Mouse (Mus musculus) adrenal gland, postnatal 0 days (tissue): ENCODE results near the gene Coro7. TPM values are rescaled to one million over a fixed set of nuclear protein-coding genes. Genes with fewer than 3 reads are reported as not detected.

Experiments
- polyA plus RNA-seq: library from polyadenylated mRNA; unstranded; fragments of >200 nt; fragmentation: Nextera tagmentation; extraction: Ambion mirVana; gene quantifications from 2 replicates; pipeline ENCODE4 v1.2.1, GENCODE M21; 2015

The Coro7 gene
- 9.9 and 10.5 TPM in 2 replicates for polyA plus RNA-seq

GRCm38 (mm10) chr16:4679121-4680018, at the start of gene Coro7:
Gene Coro7 (minus strand): TSS chr16:4679777.

GRCm38 (mm10) chr16:4725780-4726527, 46.4 kb upstream of the Coro7 start, which contains the start of gene Hmox2:
Gene Hmox2 (plus strand): TSS chr16:4726361.

DNA sequence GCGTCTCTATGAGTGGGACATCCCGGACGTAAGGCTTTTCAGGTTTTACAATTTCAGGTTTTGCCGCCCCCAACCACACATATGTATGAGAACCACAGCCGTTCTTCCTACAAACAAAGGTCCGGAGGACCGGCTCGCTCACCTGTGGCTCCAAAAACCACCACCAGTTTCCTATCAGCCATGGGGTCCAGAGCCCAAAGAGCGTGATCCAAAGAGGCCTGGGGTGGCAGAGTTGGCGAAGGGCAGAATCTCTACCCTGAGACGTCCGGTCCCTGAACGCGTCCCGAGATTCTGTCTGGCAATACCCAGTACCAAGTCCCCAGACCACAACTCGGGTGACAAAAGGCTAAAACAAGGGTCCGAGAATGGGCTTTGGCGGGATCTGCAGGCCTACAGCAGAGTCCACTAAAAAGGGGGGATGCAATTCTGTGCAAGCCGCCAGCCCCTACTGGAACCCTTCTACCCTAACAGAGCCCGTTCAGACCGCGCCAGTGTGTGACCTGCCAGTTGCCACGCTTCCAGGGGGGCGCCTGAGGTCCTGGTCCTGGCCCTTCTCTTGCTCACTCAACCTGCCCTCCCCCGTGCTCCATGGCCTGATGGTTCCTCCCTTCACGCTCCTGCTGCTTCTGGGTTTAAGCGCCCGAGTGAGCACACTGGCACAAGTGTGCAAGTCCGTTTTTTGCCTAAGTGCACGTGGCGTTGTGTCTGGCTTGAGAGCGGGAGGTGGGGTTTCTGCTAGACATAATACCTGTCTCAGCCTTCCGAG, 39.4 kb upstream of the Coro7 start, which contains the start of gene Nmral1:
Gene Nmral1, minus strand, starts transcription at position 604 of the 766 bp plus-strand sequence.

DNA sequence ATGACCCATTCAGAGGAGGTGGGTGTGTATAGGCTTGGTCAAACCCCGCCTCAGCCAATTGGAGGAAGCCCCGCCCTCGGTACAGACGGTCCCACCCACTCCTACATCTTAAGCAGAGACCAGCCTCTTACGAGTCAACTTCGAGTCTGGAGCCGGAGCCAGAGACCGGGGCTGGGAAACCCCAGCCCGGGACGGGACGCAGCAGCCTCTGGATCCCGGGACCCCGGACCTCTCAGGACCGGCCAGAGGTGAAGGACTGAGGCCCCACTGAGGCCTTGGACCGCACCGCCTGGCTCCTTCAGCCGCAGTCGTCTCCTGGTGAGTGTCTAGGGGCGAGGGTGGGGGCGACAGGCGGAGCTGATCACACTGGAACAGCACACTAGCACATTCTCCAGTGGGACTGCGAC, 39.7 kb downstream of the Coro7 start, which contains the start of the genes Vasn and Dnaja3:
Gene Vasn, plus strand, starts transcription at position 111 of the 407 bp plus-strand sequence.
Gene Dnaja3, plus strand, starts transcription at position 159 of the 407 bp plus-strand sequence.

GRCm38 (mm10) chr16:4624481-4625110, 55.0 kb downstream of the Coro7 start, which contains the start of gene Pam16:
Gene Pam16 (minus strand): TSS chr16:4624988.

GRCm38 (mm10) chr16:4593971-4594813, 85.4 kb downstream of the Coro7 start, which contains the start of gene Glis2:
Gene Glis2 (plus strand): TSS chr16:4594713.

Other genes with a start within 250 kb of the Coro7 start
- 4.1 and 5.3 TPM in 2 replicates for gene Srl, start 138.0 kb downstream of the Coro7 start, polyA plus RNA-seq
- gene Tfap4, start 119.9 kb downstream of the Coro7 start, polyA plus RNA-seq: 9.4 and 9.6 TPM in 2 replicates
- 31.0 and 33.8 TPM in 2 replicates for gene Glis2, start 85.1 kb downstream of the Coro7 start, polyA plus RNA-seq
- 137 and 182 TPM in 2 replicates for gene Pam16, start 54.8 kb downstream of the Coro7 start, polyA plus RNA-seq
- 12.7 and 21.1 TPM in 2 replicates for gene Vasn, start 39.8 kb downstream of the Coro7 start, polyA plus RNA-seq
- 37.4 and 74.1 TPM in 2 replicates for gene Dnaja3, start 39.8 kb downstream of the Coro7 start, polyA plus RNA-seq
- gene Nmral1, start 39.6 kb upstream of the Coro7 start, polyA plus RNA-seq: 20.7 and 23.2 TPM in 2 replicates
- gene Hmox2, start 46.6 kb upstream of the Coro7 start, polyA plus RNA-seq: 92.9 and 106 TPM in 2 replicates
- 59.6 and 97.5 TPM in 2 replicates for gene Cdip1, start 110.5 kb upstream of the Coro7 start, polyA plus RNA-seq
- gene 4930562C15Rik, start 155.6 kb upstream of the Coro7 start, polyA plus RNA-seq: 0.26 and 0.35 TPM in 2 replicates
- gene Ubald1, start 200.5 kb upstream of the Coro7 start, polyA plus RNA-seq: 25.1 and 27.9 TPM in 2 replicates
- 37.9 and 52.2 TPM in 2 replicates for gene Mgrn1, start 206.5 kb upstream of the Coro7 start, polyA plus RNA-seq